In the genomic region with DNA sequence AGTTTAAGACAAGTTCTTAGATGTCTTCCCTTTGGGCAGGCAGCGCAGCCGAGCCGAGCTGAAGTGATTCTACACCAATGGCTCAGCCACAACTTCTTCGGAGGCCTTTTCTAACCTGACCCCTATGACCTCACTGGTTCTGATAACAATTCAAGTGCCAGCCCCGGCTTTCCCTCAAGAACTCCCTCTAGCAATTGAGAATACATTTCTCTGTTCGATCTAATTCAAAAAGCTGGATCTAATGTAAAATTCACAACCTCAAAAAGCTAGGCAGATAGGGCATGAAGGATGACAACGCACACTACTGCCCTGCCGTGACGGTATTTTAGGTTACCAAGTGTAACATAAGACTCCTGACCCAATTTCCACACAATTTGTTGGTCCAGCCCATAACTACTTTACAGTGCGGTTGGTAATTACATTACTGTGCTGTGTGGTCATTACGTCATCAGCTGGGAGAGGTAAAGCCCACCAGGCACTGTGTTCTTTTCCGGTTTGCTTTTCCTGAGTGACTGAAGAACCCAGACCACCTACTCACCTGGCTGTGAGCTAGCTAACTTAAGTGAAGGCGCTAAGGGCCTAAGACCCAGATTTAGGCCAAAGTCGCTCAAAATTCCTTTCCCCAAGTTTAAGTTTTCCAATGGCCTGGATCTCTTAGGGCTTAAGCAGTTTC, we compare ENCODE assay signal across 8 mouse cellular contexts. TPM values are rescaled to one million over a fixed set of nuclear protein-coding genes. Genes with fewer than 3 reads are reported as not detected.
A peak's percentile ranks its signal among the peaks of the same experiment; 100 is the strongest.
DNase-seq lines count a peak whose midpoint lies in the region; ATAC-seq and TF ChIP-seq lines count a peak whose summit lies in the region.

No protein-coding gene starts in this region.

- peaks cover 15% of the 10 kb centered on the region; the same call in 1 of the 2 replicates for H3K79me2 ChIP-seq in liver, adult 2 months (ENCODE audit: control insufficient read depth, insufficient read depth, low read length)

- no peak overlapping the region for H3K27ac ChIP-seq in liver, adult 2 months (replicated peaks; ENCODE audit: insufficient read depth, low read depth, low read length)
- no peak overlapping the region for H3K27ac ChIP-seq in forebrain, embryonic 13.5 days
- peak overlapping the region; percentile 98 for H3K27ac ChIP-seq in limb, embryonic 15.5 days
- H3K27ac ChIP-seq in stomach, embryonic 14.5 days (ENCODE audit: low read length) = no peak overlapping the region
- no peak overlapping the region for H3K27ac ChIP-seq in thymus, adult 2 months (ENCODE audit: control insufficient read depth, insufficient read depth, low read length)

- H3K4me1 ChIP-seq in liver, adult 2 months (ENCODE audit: control insufficient read depth, insufficient read depth, low read length) = peaks cover 6% of the 10 kb centered on the region; the same call in 1 of the 2 replicates
- H3K4me1 ChIP-seq in forebrain, embryonic 13.5 days = peaks cover 34% of the 10 kb centered on the region
- H3K4me1 ChIP-seq in limb, embryonic 15.5 days = peaks cover 37% of the 10 kb centered on the region
- peaks cover 12% of the 10 kb centered on the region for H3K4me1 ChIP-seq in stomach, embryonic 14.5 days (ENCODE audit: control insufficient read depth, insufficient read depth, low read length)
- no peaks in the 10 kb centered on the region for H3K4me1 ChIP-seq in thymus, adult 2 months (replicated peaks; ENCODE audit: control insufficient read depth, insufficient read depth, low read length)

- no peaks in the 10 kb centered on the region for H3K36me3 ChIP-seq in liver, adult 2 months (ENCODE audit: control insufficient read depth, insufficient read depth, low read length)
- peaks cover 18% of the 10 kb centered on the region for H3K36me3 ChIP-seq in forebrain, embryonic 13.5 days (ENCODE audit: poor library complexity, severe bottlenecking)
- H3K36me3 ChIP-seq in limb, embryonic 15.5 days = peaks cover 16% of the 10 kb centered on the region
- H3K36me3 ChIP-seq in stomach, embryonic 14.5 days (ENCODE audit: control insufficient read depth, insufficient read depth, low read length) = peaks cover 7% of the 10 kb centered on the region
- no peaks in the 10 kb centered on the region for H3K36me3 ChIP-seq in thymus, adult 2 months (ENCODE audit: control insufficient read depth, insufficient read depth, low read length)

- H3K4me3 ChIP-seq in liver, adult 2 months (ENCODE audit: insufficient read depth, low read depth, low read length) = peak overlapping the region; percentile 55
- H3K4me3 ChIP-seq in forebrain, embryonic 13.5 days = peak overlapping the region; percentile 75
- H3K4me3 ChIP-seq in limb, embryonic 15.5 days = peak overlapping the region; percentile 84
- peak overlapping the region; percentile 85 for H3K4me3 ChIP-seq in stomach, embryonic 14.5 days (ENCODE audit: low read depth, low read length)
- H3K4me3 ChIP-seq in thymus, adult 2 months (ENCODE audit: control insufficient read depth, insufficient read depth, low read length) = no peak overlapping the region

- no peaks in the 10 kb centered on the region; the same call in 1 of the 2 replicates for H3K9me3 ChIP-seq in forebrain, embryonic 13.5 days (replicated peaks)
- H3K9me3 ChIP-seq in limb, embryonic 15.5 days = no peaks in the 10 kb centered on the region
- H3K9me3 ChIP-seq in stomach, embryonic 14.5 days (ENCODE audit: control insufficient read depth, low read depth, low read length) = no peaks in the 10 kb centered on the region

- H3K27me3 ChIP-seq in liver, adult 2 months (ENCODE audit: control insufficient read depth, insufficient read depth, low read length) = no peaks in the 10 kb centered on the region
- H3K27me3 ChIP-seq in forebrain, embryonic 13.5 days = no peaks in the 10 kb centered on the region
- H3K27me3 ChIP-seq in limb, embryonic 15.5 days = no peaks in the 10 kb centered on the region
- H3K27me3 ChIP-seq in stomach, embryonic 14.5 days (ENCODE audit: control insufficient read depth, insufficient read depth, low read length) = no peaks in the 10 kb centered on the region
- peaks cover 7% of the 10 kb centered on the region; the same call in 1 of the 2 replicates for H3K27me3 ChIP-seq in thymus, adult 2 months (ENCODE audit: control insufficient read depth, insufficient read depth, low read length)

- H3K9ac ChIP-seq in liver, adult 2 months (ENCODE audit: low read depth, low read length) = peak overlapping the region; percentile 16; the same call in 1 of the 2 replicates
- H3K9ac ChIP-seq in forebrain, embryonic 13.5 days = peak overlapping the region; percentile 82
- peak overlapping the region; percentile 90 for H3K9ac ChIP-seq in limb, embryonic 15.5 days
- H3K9ac ChIP-seq in stomach, embryonic 14.5 days (replicated peaks; ENCODE audit: low read depth, low read length) = peak overlapping the region; percentile 73

- TF ChIP-seq POLR2A in liver, adult 2 months (IDR thresholded peaks at IDR 0.05; ENCODE audit: extremely low read depth, insufficient read depth, low read length) = no peak
- TF ChIP-seq POLR2A in thymus, adult 2 months (IDR thresholded peaks at IDR 0.05; ENCODE audit: control insufficient read depth, extremely low read depth, insufficient read depth, low read length, poor library complexity) = no peak

- peak overlapping the region; percentile 91 for H3K4me2 ChIP-seq in forebrain, embryonic 13.5 days
- H3K4me2 ChIP-seq in limb, embryonic 15.5 days = peak overlapping the region; percentile 79
- H3K4me2 ChIP-seq in stomach, embryonic 14.5 days (replicated peaks; ENCODE audit: low read depth, low read length) = peak overlapping the region; percentile 76

- WGBS in liver, adult 2 months = 51% methylated on average over 14 of the region's 14 CpGs
- 50% methylated on average over 14 of the region's 14 CpGs for WGBS in forebrain, embryonic 13.5 days
- 28% methylated on average over 14 of the region's 14 CpGs for WGBS in limb, embryonic 15.5 days
- WGBS in stomach, embryonic 14.5 days = 46% methylated on average over 14 of the region's 14 CpGs
- 52% methylated on average over 14 of the region's 14 CpGs for WGBS in thymus, adult 2 months

- no peak for DNase-seq in liver, adult 2 months (ENCODE audit: extremely low read depth, low read depth, low spot score)
- no peak for DNase-seq in liver
- no peak for DNase-seq in layer of hippocampus, postnatal 25 days (ENCODE audit: extremely low spot score in 1 of 2, low spot score in 1 of 2)
- DNase-seq in thymus, adult 2 months = no peak

- no peak for ATAC-seq in forebrain, embryonic 13.5 days
- ATAC-seq in limb, embryonic 15.5 days (ENCODE audit: insufficient number of reproducible peaks, low FRiP score, low TSS enrichment, low read depth) = no peak
- ATAC-seq in stomach, embryonic 14.5 days (ENCODE audit: insufficient number of reproducible peaks, insufficient read depth, low FRiP score, low read depth) = no peak
- no peak for ATAC-seq in erythroid progenitor cell, adult 5-6 weeks (replicated peaks; ENCODE audit: low FRiP score, poor library complexity, severe bottlenecking)

- TF ChIP-seq CTCF in liver, adult 2 months (IDR thresholded peaks at IDR 0.05; ENCODE audit: low read depth, low read length) = no peak
- no peak for TF ChIP-seq CTCF in thymus, adult 2 months (IDR thresholded peaks at IDR 0.05; ENCODE audit: borderline replicate concordance, control insufficient read depth, extremely low read depth, insufficient read depth, low read length, poor library complexity)

RNA-seq across cellular contexts. Expression of gene Wwtr1, which starts 1.7 kb away (rescaled TPM):
- 10.5 and 11.9 TPM in 2 replicates for total RNA-seq in liver, adult 2 months (2014; rRNA removed)
- polyA plus RNA-seq in liver, adult 2 months (2012; rRNA removed) = 4.9 and 5.4 TPM in 2 replicates
- polyA plus RNA-seq in forebrain, embryonic 13.5 days (2015; fragmentation: Nextera tagmentation; extraction: Ambion mirVana) = 11.5 and 12.2 TPM in 2 replicates
- polyA plus RNA-seq in limb, embryonic 15.5 days (2015; fragmentation: Nextera tagmentation; extraction: Ambion mirVana) = 36.2 and 39.4 TPM in 2 replicates
- 24.3 and 26.3 TPM in 2 replicates for polyA plus RNA-seq in stomach, embryonic 14.5 days (2014; fragmentation: Nextera tagmentation; extraction: Ambion mirVana)
- 10 to 100 TPM; 14.4 to 14.7 TPM for total RNA-seq in layer of hippocampus, postnatal 25 days (2021)
- not detected in 2 replicates for total RNA-seq in erythroid progenitor cell, adult 5-6 weeks (2015; ENCODE audit: low replicate concordance)
- total RNA-seq in erythroid progenitor cell, adult 5-6 weeks (2017; ENCODE audit: low replicate concordance) = 0.26 TPM in 1 of 2 replicates, not detected in the other
- polyA plus RNA-seq in thymus, adult 2 months (2012; rRNA removed) = 5.4 and 6.1 TPM in 2 replicates

Comparison
In these comparisons a context has a peak if more than half of its experiments do, and no peak if none do; other contexts are left out.
1. H3K9ac ChIP-seq: peak in every context shown above with its lines; median percentile 90 in limb, embryonic 15.5 days; 82 in forebrain, embryonic 13.5 days; 73 in stomach, embryonic 14.5 days; 16 in liver, adult 2 months.